Mouse (Mus musculus) cerebellum, adult 18-20 months (tissue): ENCODE results near the gene Nhlrc4.

Source experiments
- DNase-seq, 2 experiments: peaks; one replicate each; pipeline ENCODE4 v3.0.0; 2021

Gene Nhlrc4

DNA sequence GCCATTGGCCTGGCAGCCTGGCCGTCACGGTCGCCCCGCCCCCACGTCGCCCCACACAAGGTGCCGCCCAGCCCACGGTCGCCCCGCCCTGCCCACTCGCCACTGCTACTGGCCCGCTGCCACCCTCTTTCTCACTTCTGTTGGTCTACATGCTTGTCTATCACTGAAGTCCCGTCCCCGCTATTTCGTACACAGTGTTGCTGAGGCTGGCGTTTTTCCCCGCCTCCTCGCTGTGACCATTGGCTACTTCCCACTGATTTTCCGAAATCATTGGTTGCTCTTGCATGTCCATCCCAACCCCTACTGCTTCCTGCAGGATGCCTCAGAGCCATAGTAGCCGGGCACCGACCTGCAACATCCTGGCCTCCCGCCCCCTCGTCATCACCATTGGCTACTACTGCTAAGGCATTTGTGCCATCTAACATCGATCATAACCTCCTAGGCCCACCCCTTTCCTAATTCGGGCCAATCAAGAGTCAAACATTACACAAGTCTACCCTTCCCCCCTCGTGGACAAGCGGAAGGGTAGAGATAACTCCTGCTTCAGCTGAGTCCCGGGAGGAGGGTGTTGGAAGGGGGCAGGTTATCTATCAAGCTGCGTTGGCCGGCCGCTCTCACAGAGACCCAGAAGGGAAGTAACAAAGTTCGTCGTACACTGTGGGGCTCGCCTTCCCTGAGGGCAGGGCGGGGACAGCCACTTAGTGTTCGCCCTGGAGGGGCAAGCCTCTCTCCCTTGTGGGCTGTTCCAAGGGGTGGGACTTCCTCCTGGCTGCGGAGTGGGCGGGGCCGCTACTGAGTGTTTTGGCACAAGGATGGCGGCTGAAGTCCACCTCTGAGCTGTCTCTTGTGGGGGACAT is 24.7 kb downstream of the Nhlrc4 start:
- DNase-seq = peak; percentile 100

DNA sequence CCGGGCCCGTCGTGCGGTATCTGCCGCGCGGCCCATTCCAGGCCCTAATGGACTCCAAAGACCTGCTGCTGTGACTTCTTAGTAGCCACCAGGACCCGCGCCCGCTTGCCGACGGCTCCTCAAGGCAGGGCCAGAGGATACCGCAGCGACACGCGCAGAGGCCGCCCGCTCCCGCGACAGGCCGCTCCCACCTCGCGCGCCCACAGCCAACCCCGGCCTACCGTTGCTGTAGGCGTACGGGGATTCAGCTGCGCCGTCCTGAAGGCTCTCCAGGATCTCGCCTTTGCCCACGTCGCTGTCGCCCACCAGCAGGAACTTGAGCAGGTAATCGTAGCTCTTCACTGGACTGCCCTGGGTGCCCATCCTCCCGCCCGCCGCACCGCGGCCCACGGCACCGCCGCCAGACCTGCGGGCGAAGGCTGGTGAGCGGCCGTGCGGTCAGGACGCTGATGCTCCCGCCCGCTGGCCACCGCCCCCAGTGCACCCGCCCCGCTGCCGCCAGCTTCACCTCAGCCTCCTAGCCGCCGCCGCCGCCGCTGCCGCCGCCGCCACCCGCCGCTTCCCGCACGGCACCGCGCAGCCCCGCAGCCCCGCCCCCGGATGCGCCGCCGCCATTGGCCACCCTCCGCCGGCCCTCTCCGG is 25.5 kb downstream of the Nhlrc4 start, which contains the start of gene Rab40c:
Rab40c (minus strand) TSS at position 584 of the 642 bp plus-strand sequence.
- peak in 1 of 2 experiments; percentile 55 for DNase-seq

DNA sequence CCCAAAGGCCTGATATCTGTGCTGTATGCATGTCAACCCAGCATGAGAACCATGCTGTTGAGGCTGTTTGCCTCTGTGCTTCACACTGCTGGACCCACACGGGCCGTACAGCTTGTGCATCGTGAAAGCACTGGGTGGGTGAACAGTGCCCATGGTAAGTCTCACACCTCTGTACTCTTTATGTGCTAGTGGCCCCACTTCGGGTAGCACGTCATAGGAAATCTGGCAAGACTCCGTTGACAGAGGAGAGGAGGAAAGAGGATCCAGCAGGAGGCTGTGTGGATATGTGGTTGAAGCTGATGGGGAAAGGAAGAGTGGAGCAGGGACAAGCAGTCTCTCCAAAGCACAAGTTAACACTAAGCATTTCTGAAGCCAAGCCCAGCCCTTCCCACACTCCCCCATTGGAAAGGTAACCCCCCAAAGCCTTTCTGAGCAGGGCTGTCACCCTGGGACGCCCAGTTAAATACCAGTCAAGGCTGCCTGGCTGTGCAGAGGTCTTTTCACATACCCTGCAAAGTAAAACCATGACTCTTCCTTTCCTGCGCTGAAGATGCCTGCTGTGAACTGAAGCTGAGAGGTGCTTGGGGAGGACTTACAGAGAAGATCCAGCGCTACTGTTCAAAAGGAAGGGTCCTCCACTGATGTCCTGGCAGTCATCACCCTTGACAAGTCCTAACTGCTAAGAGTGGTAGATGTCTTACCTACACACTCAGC is 26.6 kb downstream of the Nhlrc4 start:
- DNase-seq = peak in 1 of 2 experiments; percentile 23

DNA sequence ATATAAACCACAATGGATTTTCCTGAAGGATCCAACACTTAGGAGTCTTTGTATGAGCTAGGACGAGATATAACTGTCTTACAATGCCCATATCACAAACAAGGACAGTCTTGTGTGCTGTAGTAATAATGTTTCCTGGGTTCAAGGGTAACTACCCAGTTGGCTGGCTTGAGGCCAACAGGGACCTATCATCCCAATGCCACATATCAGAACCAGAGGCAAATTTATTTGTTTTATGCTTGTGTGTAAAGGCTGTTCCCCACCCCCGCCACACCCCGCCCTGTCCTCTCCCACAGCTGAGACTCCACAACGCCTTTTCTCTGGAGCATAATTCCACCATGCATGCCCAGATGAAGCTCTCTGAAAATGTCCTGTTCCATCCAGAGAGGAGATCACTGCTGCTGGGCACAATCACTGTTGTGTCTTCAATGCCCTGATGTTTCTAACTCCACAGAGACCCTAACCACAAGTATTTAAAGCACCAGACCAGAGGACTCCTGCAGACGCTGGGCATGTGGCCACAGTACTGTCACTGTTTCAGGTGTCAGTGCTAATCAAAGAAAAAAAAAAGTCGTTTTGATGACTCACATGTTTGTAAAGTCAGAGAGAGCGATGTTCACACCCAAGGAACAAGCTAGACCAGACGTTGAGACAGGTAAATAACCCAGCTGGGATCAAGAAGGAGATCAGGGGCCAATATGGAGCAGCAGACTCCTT is 27.7 kb downstream of the Nhlrc4 start:
- no peak for DNase-seq

DNA sequence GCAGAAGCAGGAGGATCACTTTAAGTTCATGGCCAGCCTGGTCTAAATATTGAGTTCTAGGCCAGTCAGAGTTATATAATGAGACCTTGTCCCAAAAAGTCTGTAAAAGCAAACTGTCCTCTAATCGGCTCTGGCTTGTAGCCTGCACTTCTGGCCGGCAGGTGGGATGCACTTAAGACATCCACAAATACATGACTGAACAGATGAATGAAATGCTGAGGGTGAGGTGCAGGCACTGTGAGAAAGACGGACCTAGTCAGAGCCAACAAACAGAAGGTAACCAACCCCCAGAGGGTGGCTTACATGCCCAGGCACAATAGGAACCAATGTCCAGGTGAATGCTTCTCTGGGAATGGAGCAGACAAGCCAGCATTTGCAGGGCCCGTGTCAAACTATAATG is 30.5 kb downstream of the Nhlrc4 start:
- peak; percentile 39 to 43 for DNase-seq

DNA sequence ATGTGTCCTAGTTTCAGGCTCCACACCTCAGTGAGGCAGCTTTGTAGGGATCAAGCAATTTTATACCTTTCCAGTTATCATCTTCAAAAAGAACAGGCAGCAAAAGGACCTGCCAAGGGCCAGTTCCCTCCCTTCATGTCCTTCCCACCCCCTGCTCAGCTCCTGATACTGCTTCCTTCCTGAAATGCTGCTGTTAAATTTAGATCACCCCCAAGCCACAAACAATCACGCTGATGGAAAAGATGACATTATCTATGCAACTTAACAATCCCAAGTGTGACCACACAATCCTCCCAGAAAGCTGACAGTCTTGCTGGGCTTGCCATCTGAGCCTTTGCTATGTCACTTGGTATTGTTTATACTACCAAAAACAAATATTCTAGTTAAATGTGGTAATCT is 30.9 kb downstream of the Nhlrc4 start:
- DNase-seq = no peak

DNA sequence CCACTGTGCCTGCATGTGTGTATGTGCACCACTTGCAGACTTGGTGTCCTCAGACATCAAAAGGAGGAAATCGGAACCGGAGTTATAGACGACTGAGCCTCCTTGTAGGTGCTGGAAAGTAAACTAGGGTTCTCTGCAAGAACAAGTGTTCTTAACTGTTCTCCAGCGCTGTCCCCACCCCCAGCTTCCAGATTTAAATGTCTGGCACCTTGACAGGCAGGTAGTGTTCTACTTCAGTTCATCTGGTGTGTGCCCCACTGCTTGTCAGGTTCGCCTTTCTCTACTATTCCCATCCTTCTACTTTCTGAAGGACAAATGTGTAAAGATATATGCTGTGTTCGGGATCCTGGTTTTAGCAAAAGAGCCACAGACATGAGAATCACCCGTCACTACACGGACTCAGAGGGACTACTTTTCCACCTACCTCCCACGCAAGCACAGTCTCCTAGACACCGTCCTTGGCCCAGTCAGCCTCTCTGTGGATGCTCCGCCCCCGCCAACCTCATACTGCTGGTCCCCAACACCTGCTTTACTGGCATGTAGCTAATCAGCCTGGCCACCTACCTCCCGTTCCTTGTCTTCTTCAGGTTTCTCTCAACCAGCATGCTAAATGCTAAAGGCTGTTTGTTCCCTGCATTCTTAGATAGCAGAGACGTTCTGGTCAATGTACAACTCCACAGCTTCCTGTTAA is 31.4 kb downstream of the Nhlrc4 start:
- DNase-seq = peak; percentile 82 to 88

DNA sequence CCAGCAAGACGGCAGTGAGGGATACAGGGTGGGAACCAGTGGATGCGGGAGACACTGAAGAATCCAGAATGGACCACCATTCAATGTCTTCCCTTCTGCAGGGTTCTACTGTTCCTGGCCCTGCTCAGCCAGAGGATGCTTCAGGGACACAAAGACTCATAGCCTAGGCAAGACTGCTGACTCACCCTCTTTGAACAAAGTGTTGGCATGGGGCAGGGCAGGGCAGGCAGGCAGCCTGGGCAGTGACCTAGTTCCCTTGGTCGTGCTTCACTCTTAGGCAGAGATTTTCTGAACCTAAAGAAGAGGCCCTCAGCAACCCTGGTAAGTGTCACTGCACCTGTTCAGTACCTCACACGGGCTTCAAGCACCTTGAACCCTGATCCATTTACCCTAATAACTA is 32.9 kb downstream of the Nhlrc4 start:
- DNase-seq = peak; percentile 77 to 89

DNA sequence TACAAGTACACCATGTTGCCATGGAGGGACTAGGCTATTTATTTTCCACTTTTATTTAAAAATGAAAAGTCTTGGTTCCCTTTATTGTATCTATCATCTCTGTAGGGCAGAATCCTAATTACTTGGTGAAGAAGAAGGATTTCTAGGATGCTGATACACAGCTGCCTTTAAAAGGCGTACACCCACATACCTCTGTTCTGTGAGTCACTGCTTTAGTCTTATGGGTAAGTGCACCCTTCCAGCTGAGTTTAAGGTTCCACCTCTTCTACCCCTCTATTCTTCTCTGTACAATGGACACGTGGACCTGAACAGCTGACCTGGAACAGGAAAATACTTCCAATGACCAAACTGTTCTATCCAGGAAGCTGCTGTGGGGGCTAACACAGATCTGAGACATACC is 37.1 kb downstream of the Nhlrc4 start:
- DNase-seq = no peak

DNA sequence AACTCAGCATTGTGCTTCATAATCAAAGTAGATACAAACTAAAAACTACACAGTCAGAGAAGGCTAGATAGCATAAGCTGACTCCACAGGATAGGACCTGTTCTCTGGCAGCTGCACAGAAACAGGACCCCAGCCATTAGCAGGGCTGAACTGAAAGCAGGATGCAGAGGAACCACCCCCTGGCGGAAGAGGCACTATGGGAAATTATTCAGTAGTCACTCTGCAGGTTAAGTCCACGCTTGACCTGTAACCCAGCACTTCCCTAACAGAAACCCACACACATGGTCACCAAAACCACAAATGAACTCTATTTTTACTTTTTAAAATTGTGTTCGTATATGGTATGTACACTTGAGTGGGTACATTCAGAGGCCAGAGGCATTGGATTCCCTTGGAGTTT is 41.7 kb downstream of the Nhlrc4 start:
- DNase-seq = no peak

DNA sequence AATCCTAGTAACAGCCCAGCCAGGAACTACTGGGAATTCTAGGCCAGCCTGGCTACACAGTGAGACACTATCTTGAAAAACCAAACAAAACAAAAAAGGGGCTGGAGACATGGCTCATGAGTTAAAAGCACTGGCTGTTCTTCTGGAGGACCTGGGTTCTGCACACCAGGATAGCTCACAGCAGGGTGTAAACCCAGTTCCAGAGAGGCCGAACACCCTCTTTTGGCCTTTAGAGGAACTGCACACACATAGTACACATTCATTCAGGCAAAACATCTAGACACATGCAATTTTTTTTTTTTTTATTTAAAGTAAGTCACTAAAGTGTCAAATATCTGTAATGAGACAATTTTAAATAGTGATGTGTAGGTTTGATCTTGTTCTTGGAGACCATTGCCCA is 44.6 kb downstream of the Nhlrc4 start:
- DNase-seq = no peak

DNA sequence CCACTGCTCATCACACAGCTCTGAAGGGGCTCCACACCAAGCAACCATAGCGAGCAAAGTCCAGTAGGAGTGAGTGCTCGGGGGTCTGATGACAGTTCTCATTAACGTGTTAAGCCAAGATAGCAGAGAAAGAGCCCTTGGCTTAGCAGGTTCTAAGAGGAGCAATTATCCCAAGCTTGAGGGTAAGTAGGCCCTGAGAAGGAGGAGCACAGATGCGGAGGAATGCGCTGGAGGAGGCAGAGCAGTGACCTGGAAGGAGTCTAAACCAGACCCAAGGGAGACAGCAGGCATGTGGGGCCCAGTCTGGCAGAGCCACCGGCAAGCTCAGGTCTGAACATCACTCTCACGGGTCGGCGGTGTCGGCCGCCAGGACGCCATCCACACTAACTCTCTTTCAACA is 48.9 kb downstream of the Nhlrc4 start:
- DNase-seq = no peak

DNA sequence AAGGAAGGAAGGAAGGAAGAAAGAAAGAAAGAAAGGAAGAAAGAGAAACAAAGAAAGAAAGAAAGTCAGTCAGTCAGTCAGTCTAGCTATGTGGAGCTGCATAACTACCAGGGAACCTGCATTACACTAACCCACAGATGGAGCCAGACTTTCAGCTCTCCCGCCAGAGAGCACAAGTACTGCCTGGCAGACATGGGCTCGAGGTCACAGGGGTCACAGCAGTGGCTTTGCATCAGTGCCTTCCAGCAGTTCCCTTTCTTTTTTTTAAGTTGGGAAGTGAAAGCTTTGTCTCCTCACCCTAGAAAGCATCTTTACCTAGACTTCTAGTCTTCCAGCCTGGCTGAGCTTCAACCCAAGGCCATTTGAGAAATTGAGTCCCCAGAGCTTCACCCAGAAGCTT is 49.3 kb downstream of the Nhlrc4 start:
- no peak for DNase-seq

DNA sequence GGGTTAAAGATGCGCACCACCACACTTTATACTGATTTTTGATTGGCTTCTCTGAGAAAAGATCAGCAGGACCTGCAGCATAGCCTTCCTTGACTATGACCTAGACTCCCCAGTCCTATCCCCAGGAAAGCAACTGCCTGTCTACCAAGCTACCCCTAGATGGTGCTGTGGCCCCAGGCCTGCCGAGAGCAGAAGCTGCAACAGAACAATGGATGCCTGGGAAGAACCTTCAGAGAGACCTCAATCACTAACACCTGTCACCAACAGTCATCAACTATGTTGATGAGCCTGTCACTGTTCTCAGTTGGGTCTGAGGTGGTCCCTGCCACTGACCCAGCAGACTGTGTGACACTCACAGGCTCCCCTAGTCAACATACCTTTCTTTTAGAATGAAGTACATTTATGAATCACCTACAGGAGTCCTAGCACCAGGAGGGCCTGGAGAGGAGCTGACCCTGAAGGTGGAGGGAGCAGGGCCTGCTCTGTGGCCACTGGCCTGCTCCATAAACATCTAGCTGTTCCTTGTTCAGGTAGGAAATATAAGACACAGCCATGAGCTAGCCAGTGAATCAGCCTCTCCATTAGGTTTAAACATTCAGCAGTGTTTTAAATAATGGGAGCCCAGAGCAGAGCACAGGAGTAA is 50.7 kb downstream of the Nhlrc4 start:
- DNase-seq = peak; percentile 84 to 85
